Mouse (Mus musculus) intestine, embryonic 16.5 days (tissue): Measurements from ENCODE around the gene Sox5. TPM values are rescaled to one million over a fixed set of nuclear protein-coding genes. Genes with fewer than 3 reads are reported as not detected.
A peak's percentile ranks its signal among the peaks of the same experiment; 100 is the strongest.

ENCODE experiments used
- ATAC-seq: fragments of 200-750 bp; cut with Nextera tagmentation; 2 replicates; pipeline ENCODE4 v1.8.0; 2017; ENCODE audit warnings: moderate TSS enrichment, moderate library complexity
- H3K27ac ChIP-seq: fragments of 300-500 bp; sonication (generic); 2 replicates; pipeline ENCODE4 v1.5.1; 2014; ENCODE audit warnings: mild to moderate bottlenecking, low read length
- H3K27me3 ChIP-seq: fragments of 300-500 bp; sonication (generic); replicated peaks from 2 replicates; pipeline ENCODE4 v1.6.1; 2014; ENCODE audit warnings: low read length, control low read depth, mixed read lengths; ENCODE audit not compliant: control insufficient read depth, insufficient read depth
- H3K36me3 ChIP-seq: fragments of 300-500 bp; sonication (generic); 2 replicates; pipeline ENCODE4 v1.6.1; 2014; ENCODE audit warnings: low read length, control low read depth; ENCODE audit not compliant: control insufficient read depth, insufficient read depth
- H3K4me1 ChIP-seq: fragments of 300-500 bp; sonication (generic); 2 replicates; pipeline ENCODE4 v1.6.1; 2014; ENCODE audit warnings: low read length, control low read depth, mixed read lengths; ENCODE audit not compliant: control insufficient read depth, insufficient read depth
- H3K4me2 ChIP-seq: fragments of 300-500 bp; sonication (generic); 2 replicates; pipeline ENCODE4 v1.6.1; 2014; ENCODE audit warnings: low read depth, low read length, control low read depth
- H3K4me3 ChIP-seq: fragments of 300-500 bp; sonication (generic); 2 replicates; pipeline ENCODE4 v1.5.1; 2014; ENCODE audit warnings: mild to moderate bottlenecking, low read length
- H3K9ac ChIP-seq: fragments of 300-500 bp; sonication (generic); 2 replicates; pipeline ENCODE4 v1.6.1; 2014; ENCODE audit warnings: low read depth, low read length
- H3K9me3 ChIP-seq: fragments of 300-500 bp; sonication (generic); 2 replicates; pipeline ENCODE4 v1.6.1; 2016; ENCODE audit warnings: low read length, control low read depth; ENCODE audit not compliant: control insufficient read depth
- WGBS: fragments of 180-500 bp; shearing (Covaris S2); extraction: QIAGEN DNeasy Blood & Tissue Kit; methylation state at CpG from one replicate; pipeline ENCODE4 v1.1.7; 2014; 5-methylcytosine and 5-hydroxymethylcytosine counted together
- polyA plus RNA-seq: library from polyadenylated mRNA; unstranded; fragments of >200 nt; fragmentation: Nextera tagmentation; extraction: Ambion mirVana; gene quantifications from 2 replicates; pipeline ENCODE4 v1.2.1, GENCODE M21; 2015

Gene Sox5
- polyA plus RNA-seq, 1 experiment from 2014 or later: 14.3 TPM

- 34% methylated on average over 8 of the region's 8 CpGs for WGBS
- Histone ChIP-seq H3K4me1 (0 out of 2 replicates have a peak, but pooled peaks cover 5% of the 10 kb centered on the region), H3K4me3 (no peak overlapping the region), H3K27me3 (peaks cover 2% of the 10 kb centered on the region; the same call in 1 of the 2 replicates), H3K36me3 (no peaks in the 10 kb centered on the region), H3K9ac (no peak overlapping the region), H3K27ac (no peak overlapping the region), H3K9me3 (no peaks in the 10 kb centered on the region), H3K4me2 (no peak overlapping the region)
- ATAC-seq: peak; percentile 87
Measured at GRCm38 (mm10) chr6:144596536-144597210, 185.1 kb downstream of the Sox5 start.

DNA sequence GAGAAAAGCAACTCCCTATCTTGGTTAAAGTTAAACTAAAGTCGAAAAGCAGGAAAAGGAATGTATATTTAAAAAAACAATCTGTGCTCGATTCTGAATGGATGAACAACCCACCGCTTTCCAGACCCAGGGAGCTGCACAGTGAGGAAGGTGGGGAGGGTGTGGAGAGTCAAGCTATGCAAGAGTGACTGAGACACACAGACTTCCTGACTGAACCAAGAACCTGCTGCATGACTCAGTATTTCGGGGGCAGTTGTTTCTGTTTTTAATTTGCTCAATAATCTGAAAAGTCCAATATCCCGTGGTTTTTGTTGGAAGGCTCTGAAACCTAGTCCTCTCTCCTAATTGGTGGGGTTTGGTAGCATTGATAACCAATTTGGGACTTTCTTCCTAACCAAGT, 196.9 kb downstream of the Sox5 start:
- no peaks in the 10 kb centered on the region for H3K27me3 ChIP-seq
- H3K9me3 ChIP-seq: no peaks in the 10 kb centered on the region
- WGBS: 30% methylated on average over 5 of the region's 5 CpGs
- no peaks in the 10 kb centered on the region for H3K4me1 ChIP-seq
- H3K4me3 ChIP-seq: no peak overlapping the region
- no peak overlapping the region for H3K9ac ChIP-seq
- H3K36me3 ChIP-seq: no peaks in the 10 kb centered on the region
- peak; percentile 83 for ATAC-seq
- 0 out of 2 replicates have a peak overlapping the region, but pooled peaks have one; percentile 2 for H3K4me2 ChIP-seq
- 0 out of 2 replicates have a peak overlapping the region, but pooled peaks have one; percentile 25 for H3K27ac ChIP-seq

DNA sequence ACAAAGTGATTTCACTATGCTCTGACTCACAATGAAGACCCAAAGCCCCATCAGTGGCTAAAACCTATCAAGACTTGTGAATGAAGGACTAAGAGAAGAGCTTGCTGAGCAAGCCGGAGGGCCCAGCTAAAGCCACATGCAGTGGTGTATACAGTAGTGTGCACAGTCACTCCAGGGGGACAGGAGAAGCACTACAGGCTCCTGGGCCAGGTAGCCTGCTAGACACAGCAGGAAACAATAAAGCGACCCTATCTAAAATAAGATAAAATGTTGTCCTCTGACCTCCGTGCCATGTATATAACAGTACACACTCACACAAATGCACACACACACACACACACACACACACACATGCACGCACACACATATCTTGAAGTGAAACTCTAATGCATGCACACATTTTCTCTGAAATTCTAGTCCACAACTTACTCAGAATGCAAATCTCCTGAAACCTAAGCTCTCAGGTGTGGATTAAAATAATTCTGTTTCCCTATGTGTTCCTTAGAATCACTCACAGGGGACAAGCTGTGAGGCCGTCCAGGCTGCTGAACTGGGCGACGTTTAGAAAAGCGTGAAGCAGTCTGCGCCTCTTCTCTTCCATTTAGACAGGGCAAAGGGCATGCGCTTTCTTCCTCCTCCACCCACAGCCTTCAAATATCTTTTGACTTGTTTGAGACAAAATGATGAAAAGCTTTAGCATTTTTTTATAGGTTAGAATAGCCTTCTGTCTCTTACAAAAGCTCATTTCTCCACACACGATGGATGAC, 197.5 kb downstream of the Sox5 start:
- Histone ChIP-seq H3K4me1 (peaks cover 5% of the 10 kb centered on the region; the same call in 1 of the 2 replicates), H3K4me3 (no peak overlapping the region), H3K9ac (no peak overlapping the region), H3K27ac (peak overlapping the region; percentile 7; the same call in 1 of the 2 replicates), H3K36me3 (no peaks in the 10 kb centered on the region), H3K4me2 (0 out of 2 replicates have a peak overlapping the region, but pooled peaks have one; percentile 2), H3K27me3 (no peaks in the 10 kb centered on the region), H3K9me3 (no peaks in the 10 kb centered on the region)
- 50% methylated on average over 11 of the region's 11 CpGs for WGBS
- peak; percentile 74 for ATAC-seq

GRCm38 (mm10) chr6:144579301-144579700, 202.5 kb downstream of the Sox5 start:
- Histone ChIP-seq H3K9ac (no peak overlapping the region), H3K27ac (no peak overlapping the region), H3K36me3 (no peaks in the 10 kb centered on the region), H3K4me1 (peaks cover 9% of the 10 kb centered on the region; the same call in 1 of the 2 replicates), H3K9me3 (no peaks in the 10 kb centered on the region), H3K4me2 (no peak overlapping the region; the same call in 1 of the 2 replicates), H3K27me3 (no peaks in the 10 kb centered on the region), H3K4me3 (no peak overlapping the region)
- peak; percentile 50 for ATAC-seq
- WGBS: 28% methylated on average over 12 of the region's 12 CpGs

- WGBS: 75% methylated on average over 17 of the region's 17 CpGs
- no peak for ATAC-seq
- Histone ChIP-seq H3K9ac (no peak overlapping the region), H3K4me2 (no peak overlapping the region), H3K9me3 (no peaks in the 10 kb centered on the region), H3K27ac (no peak overlapping the region), H3K4me1 (0 out of 2 replicates have a peak, but pooled peaks cover 2% of the 10 kb centered on the region), H3K27me3 (no peaks in the 10 kb centered on the region), H3K4me3 (no peak overlapping the region), H3K36me3 (no peaks in the 10 kb centered on the region)
Measured at GRCm38 (mm10) chr6:144570850-144571249, 210.9 kb downstream of the Sox5 start.

GRCm38 (mm10) chr6:144565827-144566226, 215.9 kb downstream of the Sox5 start:
- H3K4me1 ChIP-seq: no peaks in the 10 kb centered on the region
- no peak overlapping the region for H3K27ac ChIP-seq
- no peak overlapping the region for H3K9ac ChIP-seq
- WGBS: 76% methylated on average over 1 of the region's 1 CpGs
- peaks cover 8% of the 10 kb centered on the region; the same call in 1 of the 2 replicates for H3K9me3 ChIP-seq
- H3K4me2 ChIP-seq: no peak overlapping the region
- H3K4me3 ChIP-seq: no peak overlapping the region
- H3K36me3 ChIP-seq: no peaks in the 10 kb centered on the region
- ATAC-seq: no peak
- no peaks in the 10 kb centered on the region for H3K27me3 ChIP-seq

- no peak overlapping the region for H3K4me3 ChIP-seq
- H3K9me3 ChIP-seq: peaks cover 8% of the 10 kb centered on the region; the same call in 1 of the 2 replicates
- 81% methylated on average over 5 of the region's 5 CpGs for WGBS
- H3K27ac ChIP-seq: no peak overlapping the region
- H3K4me2 ChIP-seq: no peak overlapping the region
- ATAC-seq: no peak
- H3K9ac ChIP-seq: no peak overlapping the region
- H3K36me3 ChIP-seq: no peaks in the 10 kb centered on the region
- H3K27me3 ChIP-seq: no peaks in the 10 kb centered on the region
- H3K4me1 ChIP-seq: no peaks in the 10 kb centered on the region
Measured at GRCm38 (mm10) chr6:144561718-144562117, 220.1 kb downstream of the Sox5 start.

DNA sequence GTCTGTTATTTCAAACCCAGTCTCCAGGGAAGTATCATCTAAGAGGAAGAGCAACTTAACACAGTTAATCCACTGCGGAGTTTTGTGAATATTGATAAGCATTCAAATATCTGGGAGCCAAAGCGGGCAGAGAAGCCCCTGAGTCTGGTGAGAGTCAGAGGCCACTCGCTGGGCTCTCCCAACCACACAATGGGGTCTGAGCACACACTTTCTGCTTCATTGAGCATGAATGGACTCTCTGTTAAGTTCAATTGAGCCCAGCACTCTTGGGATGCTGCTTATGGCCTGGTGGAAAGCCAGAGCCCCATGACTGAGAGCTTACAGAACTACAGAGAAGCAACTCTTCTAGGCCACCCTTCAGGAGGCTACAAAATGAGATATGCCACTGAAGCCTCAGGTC, 221.6 kb downstream of the Sox5 start:
- H3K9ac ChIP-seq: no peak overlapping the region
- no peak overlapping the region for H3K4me2 ChIP-seq
- peaks cover 8% of the 10 kb centered on the region; the same call in 1 of the 2 replicates for H3K9me3 ChIP-seq
- no peak for ATAC-seq
- no peaks in the 10 kb centered on the region for H3K27me3 ChIP-seq
- H3K4me1 ChIP-seq: no peaks in the 10 kb centered on the region
- no peaks in the 10 kb centered on the region for H3K36me3 ChIP-seq
- WGBS: 81% methylated on average over 3 of the region's 3 CpGs
- no peak overlapping the region for H3K4me3 ChIP-seq
- no peak overlapping the region for H3K27ac ChIP-seq

DNA sequence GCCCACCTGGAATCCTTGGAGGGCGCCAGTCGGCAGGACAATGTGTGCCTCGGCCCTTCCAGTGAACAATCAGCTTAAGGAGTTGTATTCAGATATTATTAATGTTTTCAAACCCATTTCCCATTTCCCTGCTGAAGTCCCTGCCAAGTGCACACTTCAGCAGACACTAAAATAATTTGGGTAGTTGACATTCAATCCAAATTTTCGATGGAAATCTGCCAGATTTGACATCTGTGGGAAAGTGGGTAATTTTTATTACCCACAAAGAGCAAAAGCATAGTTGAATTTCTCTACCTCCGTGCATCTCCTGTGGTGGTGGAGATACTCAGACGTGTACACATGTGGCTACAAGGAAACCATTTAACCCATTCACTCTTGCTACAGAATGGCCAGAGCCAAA, 228.3 kb downstream of the Sox5 start:
- H3K4me3 ChIP-seq: no peak overlapping the region
- no peaks in the 10 kb centered on the region for H3K4me1 ChIP-seq
- H3K36me3 ChIP-seq: no peaks in the 10 kb centered on the region
- H3K27me3 ChIP-seq: no peaks in the 10 kb centered on the region
- ATAC-seq: no peak
- WGBS: 70% methylated on average over 6 of the region's 6 CpGs
- no peak overlapping the region for H3K4me2 ChIP-seq
- no peak overlapping the region for H3K9ac ChIP-seq
- H3K27ac ChIP-seq: no peak overlapping the region
- no peaks in the 10 kb centered on the region for H3K9me3 ChIP-seq
